Mouse (Mus musculus) CH12.LX (cell line): ENCODE results near the gene Onecut3.

Source experiments
- CTCF ChIP-seq, 2 experiments: IDR thresholded peaks in 1 of 2; conservative IDR thresholded peaks in 1 of 2; 2 replicates each; pipeline ENCODE4 v1.5.1; 2011 to 2012; ENCODE audit warnings: low read depth in 2 of 2, low read length in 2 of 2, improper control_type of control experiment in 1 of 2, inconsistent platforms in 1 of 2, mild to moderate bottlenecking in 1 of 2, moderate library complexity in 1 of 2
- E2F4 ChIP-seq: IDR thresholded peaks from 2 replicates; pipeline ENCODE4 v1.6.1; 2011; ENCODE audit warnings: low read depth, low read length, improper control_type of control experiment; ENCODE audit not compliant: insufficient replicate concordance
- EP300 ChIP-seq: IDR thresholded peaks from 2 replicates; pipeline ENCODE4 v1.6.1; 2011; ENCODE audit warnings: low read length, improper control_type of control experiment
- JUND ChIP-seq: conservative IDR thresholded peaks from 2 replicates; pipeline ENCODE4 v1.6.1; 2011; ENCODE audit warnings: low read depth, low read length, improper control_type of control experiment
- MAFK ChIP-seq: IDR thresholded peaks from 2 replicates; pipeline ENCODE4 v1.6.1; 2011; ENCODE audit warnings: low read length, improper control_type of control experiment; ENCODE audit not compliant: insufficient replicate concordance
- MAX ChIP-seq: IDR thresholded peaks from 2 replicates; pipeline ENCODE4 v1.6.1; 2011; ENCODE audit warnings: low read length, improper control_type of control experiment
- MAZ ChIP-seq: IDR thresholded peaks from 2 replicates; pipeline ENCODE4 v1.6.1; 2012; ENCODE audit warnings: low read depth, mild to moderate bottlenecking, inconsistent platforms, low read length, improper control_type of control experiment, moderate library complexity
- POLR2A ChIP-seq: IDR thresholded peaks from 2 replicates; pipeline ENCODE4 v1.6.1; 2011; ENCODE audit warnings: low read depth, mild to moderate bottlenecking, improper control_type of control experiment, low read length
- POLR2AphosphoS2 ChIP-seq: IDR thresholded peaks from 2 replicates; pipeline ENCODE4 v1.6.1; 2011; ENCODE audit warnings: low read depth, low read length, improper control_type of control experiment
- SIN3A ChIP-seq: IDR thresholded peaks from 2 replicates; pipeline ENCODE4 v1.6.1; 2012; ENCODE audit warnings: low read length, improper control_type of control experiment, inconsistent platforms
- TBP ChIP-seq: conservative IDR thresholded peaks from 2 replicates; pipeline ENCODE4 v1.6.1; 2011; ENCODE audit warnings: low read depth, low read length, improper control_type of control experiment
- ZNF384 ChIP-seq: IDR thresholded peaks from 2 replicates; pipeline ENCODE4 v1.6.1; 2012; ENCODE audit warnings: low read depth, low read length, improper control_type of control experiment, inconsistent platforms

- TF ChIP-seq POLR2AphosphoS2 = no peak
- TF ChIP-seq POLR2A = no peak; the same call in 1 of the 2 replicates
- no peak for TF ChIP-seq CTCF (conservative IDR thresholded peaks at IDR 0.05 in 1 of 2, IDR thresholded peaks at IDR 0.05 in 1 of 2; ENCODE audit: low read depth in 2 of 2, low read length in 2 of 2)
- TF ChIP-seq MAFK = no peak
- no peak for TF ChIP-seq ZNF384
- no peak for TF ChIP-seq EP300
- no peak for TF ChIP-seq MAZ
- TF ChIP-seq MAX = no peak
- no peak for TF ChIP-seq JUND
- no peak for TF ChIP-seq TBP
- no peak for TF ChIP-seq E2F4
- no peak for TF ChIP-seq SIN3A
These were observed 49.6 kb upstream of the Onecut3 start for GRCm38 (mm10) chr10:80445052-80445451.
